Mouse (Mus musculus) embryonic fibroblast, embryonic 13.5 days (primary cell): ENCODE results near the gene Lmtk2. TPM values are rescaled to one million over a fixed set of nuclear protein-coding genes. Genes with fewer than 3 reads are reported as not detected.

Experiments
- H3K27ac ChIP-seq: 2 replicates; pipeline ENCODE4 v1.5.1; 2012; ENCODE audit warnings: low read length, control low read depth, inconsistent platforms; ENCODE audit not compliant: insufficient read depth
- H3K4me1 ChIP-seq: 2 replicates; pipeline ENCODE4 v1.6.1; 2011; ENCODE audit warnings: low read length; ENCODE audit not compliant: control insufficient read depth, insufficient read depth
- H3K4me3 ChIP-seq: 2 replicates; pipeline ENCODE4 v1.5.1; 2011; ENCODE audit warnings: mild to moderate bottlenecking, control low read depth, low read length; ENCODE audit not compliant: insufficient read depth
- CTCF ChIP-seq: IDR thresholded peaks from 2 replicates; pipeline ENCODE4 v1.5.1; 2011; ENCODE audit warnings: mild to moderate bottlenecking, control low read depth, low read length, moderate library complexity, borderline replicate concordance; ENCODE audit not compliant: insufficient read depth
- POLR2A ChIP-seq: IDR thresholded peaks from 2 replicates; pipeline ENCODE4 v1.6.1; 2011; ENCODE audit warnings: low read depth, mild to moderate bottlenecking, control low read depth, low read length, moderate library complexity
- polyA plus RNA-seq: library from polyadenylated mRNA; stranded (reverse); fragments of >200 nt; gene quantifications from 2 replicates; pipeline ENCODE4 v1.2.4, GENCODE M21; 2011; ENCODE audit warnings: low read depth; ENCODE audit not compliant: missing spikeins, insufficient read length

The Lmtk2 gene
- polyA plus RNA-seq, 1 experiment, result 10.4 TPM

DNA sequence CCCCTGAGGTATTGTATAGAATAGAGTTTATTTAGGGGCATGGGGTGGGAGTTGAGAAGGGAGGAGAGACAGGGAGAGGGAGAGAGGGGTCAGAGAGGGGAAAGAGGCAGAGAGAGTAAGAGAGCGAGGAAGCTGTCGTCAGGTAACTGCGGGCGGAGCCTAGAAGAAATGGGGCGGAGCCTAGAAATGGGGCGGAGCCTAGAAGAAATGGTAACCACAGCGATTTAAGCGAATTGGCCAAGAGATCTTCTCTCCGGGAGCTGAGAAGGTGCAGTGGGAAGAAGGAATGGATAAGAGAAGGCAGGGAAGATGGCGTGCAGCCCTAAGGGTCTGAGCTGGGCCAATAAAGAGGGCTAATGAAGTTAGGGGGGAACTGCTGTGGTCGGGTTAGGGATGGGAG, 126.0 kb downstream of the Lmtk2 start:
- H3K27ac ChIP-seq, result no peak overlapping the region
- TF ChIP-seq CTCF (no peak), POLR2A (no peak)
- H3K4me3 ChIP-seq, result no peak overlapping the region
- no peaks in the 10 kb centered on the region for H3K4me1 ChIP-seq

DNA sequence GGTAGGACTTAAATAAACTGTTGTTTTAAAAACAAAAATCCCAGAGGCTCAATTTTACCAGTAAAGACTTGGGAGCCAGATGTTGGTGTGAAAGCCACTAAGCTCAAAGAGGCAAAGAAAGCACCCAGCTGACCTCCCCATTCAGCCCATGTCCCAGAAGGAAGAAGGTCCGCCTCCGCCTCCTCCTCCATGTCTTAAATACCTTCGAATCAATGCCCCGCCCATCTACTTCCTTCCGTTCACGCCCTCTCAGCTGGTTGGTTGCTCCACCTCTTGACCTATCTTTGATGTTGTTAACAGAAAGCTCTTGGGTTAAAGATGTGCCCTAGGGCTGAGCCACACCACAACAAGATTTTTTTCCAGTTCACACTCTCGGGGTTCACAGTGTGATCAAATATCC, 130.0 kb downstream of the Lmtk2 start:
- Histone ChIP-seq H3K4me1 (no peaks in the 10 kb centered on the region), H3K4me3 (no peak overlapping the region), H3K27ac (no peak overlapping the region)
- TF ChIP-seq POLR2A, result no peak
- TF ChIP-seq CTCF, result no peak

DNA sequence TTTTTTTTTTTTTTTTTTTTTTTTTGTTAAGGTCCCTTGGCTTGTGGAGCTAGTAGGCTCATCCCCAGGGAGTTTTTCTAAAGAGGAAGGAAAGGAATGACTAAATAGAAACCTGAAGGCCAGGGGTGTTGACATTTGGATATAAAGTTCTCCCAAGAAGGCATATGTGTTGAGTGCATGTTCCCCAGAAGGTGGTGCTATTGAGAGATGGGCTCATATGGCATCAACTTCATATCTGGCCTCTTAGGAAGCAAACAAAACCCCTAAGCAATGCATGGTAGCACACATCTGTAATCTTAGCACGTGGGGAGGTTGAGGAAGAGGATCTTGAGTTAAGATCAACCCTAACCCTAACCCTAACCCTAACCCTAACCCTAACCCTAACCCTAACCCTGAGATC, 131.2 kb downstream of the Lmtk2 start:
- Histone ChIP-seq H3K4me3 (no peak overlapping the region), H3K27ac (no peak overlapping the region), H3K4me1 (no peaks in the 10 kb centered on the region)
- TF ChIP-seq POLR2A, result no peak
- TF ChIP-seq CTCF, result no peak

DNA sequence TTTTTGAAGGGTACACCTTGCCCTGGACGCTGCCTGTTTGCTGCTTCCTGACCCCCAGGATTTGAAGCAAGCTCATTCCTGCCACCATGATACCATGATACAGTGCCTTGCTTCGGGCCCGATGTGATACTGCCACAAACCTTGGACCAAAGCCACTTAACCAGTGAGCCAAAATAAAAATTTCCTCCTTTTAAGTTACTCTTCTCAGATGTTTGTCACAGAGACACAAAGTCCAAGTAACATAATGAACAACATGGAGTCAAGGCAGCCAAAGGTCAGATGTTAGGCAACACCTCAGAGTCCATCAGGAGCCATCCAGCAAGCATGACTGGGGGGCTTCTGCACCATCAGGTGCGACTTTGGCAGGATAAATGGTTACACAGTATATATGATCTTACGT, 132.3 kb downstream of the Lmtk2 start:
- TF ChIP-seq POLR2A (no peak), CTCF (no peak)
- Histone ChIP-seq H3K4me1 (no peaks in the 10 kb centered on the region), H3K27ac (no peak overlapping the region), H3K4me3 (no peak overlapping the region)

DNA sequence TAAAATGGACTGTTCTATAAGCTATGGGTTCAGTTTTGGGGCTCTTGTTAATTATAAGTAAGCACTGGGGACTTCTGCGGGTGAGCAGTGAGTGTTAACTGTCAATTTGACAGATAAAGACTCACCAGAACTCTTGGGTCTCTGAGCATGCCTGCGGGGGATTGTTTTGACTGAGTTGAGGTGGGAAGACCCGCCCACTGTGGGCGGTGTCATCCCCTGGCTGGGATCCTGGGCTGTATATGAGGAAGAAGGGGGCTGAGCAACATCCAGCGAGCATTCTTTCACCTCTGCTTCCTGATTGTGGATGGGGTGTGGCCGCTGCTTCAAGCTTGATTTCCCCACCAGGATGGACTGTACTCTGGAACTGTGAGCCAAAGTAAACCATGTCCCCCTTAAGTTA, 134.0 kb downstream of the Lmtk2 start:
- TF ChIP-seq POLR2A, result no peak
- TF ChIP-seq CTCF, result no peak
- Histone ChIP-seq H3K27ac (no peak overlapping the region), H3K4me1 (no peaks in the 10 kb centered on the region), H3K4me3 (no peak overlapping the region)

DNA sequence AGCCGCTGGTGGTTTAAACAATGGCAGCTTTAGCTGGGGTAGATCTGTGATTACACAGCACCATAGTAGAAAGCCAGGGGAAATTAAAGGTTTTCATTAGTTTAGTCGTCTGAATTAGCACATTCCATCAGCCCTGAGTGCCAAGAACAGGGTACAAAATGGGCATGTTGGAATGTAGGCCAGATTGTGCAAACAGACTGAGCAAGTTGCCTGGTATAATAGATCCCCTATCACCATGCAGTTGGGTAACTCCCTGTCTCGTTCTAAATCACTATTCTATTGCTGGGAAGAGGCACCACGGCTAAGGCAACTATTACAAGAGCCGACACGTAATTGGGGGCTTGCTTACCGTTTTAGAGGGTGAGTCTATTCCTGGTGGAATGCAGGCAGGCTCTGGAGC, 134.5 kb downstream of the Lmtk2 start:
- Histone ChIP-seq H3K4me1 (no peaks in the 10 kb centered on the region), H3K4me3 (no peak overlapping the region), H3K27ac (no peak overlapping the region)
- TF ChIP-seq POLR2A, result no peak
- no peak for TF ChIP-seq CTCF

Other genes with a start within 250 kb of the Lmtk2 start
- not detected in 2 replicates for gene Ankrd61, start 202.8 kb upstream of the Lmtk2 start, polyA plus RNA-seq
- 94.0 and 102 TPM in 2 replicates for gene Aimp2, start 190.6 kb upstream of the Lmtk2 start, polyA plus RNA-seq
- 13.1 and 19.5 TPM in 2 replicates for gene Pms2, start 190.5 kb upstream of the Lmtk2 start, polyA plus RNA-seq
- gene Gm42421, start 172.3 kb upstream of the Lmtk2 start, polyA plus RNA-seq, result 1.2 TPM in 1 of 2 replicates, not detected in the other
- 0.77 TPM in 1 of 2 replicates, not detected in the other for gene Rsph10b, start 167.4 kb upstream of the Lmtk2 start, polyA plus RNA-seq
- 66.5 and 69.6 TPM in 2 replicates for gene Ccz1, start 85.6 kb upstream of the Lmtk2 start, polyA plus RNA-seq
- gene Ocm, start 73.8 kb upstream of the Lmtk2 start, polyA plus RNA-seq, result not detected in 2 replicates
- not detected in 2 replicates for gene Bhlha15, start 89.8 kb downstream of the Lmtk2 start, polyA plus RNA-seq
- gene Tecpr1, start 123.2 kb downstream of the Lmtk2 start, polyA plus RNA-seq, result 15.1 and 15.7 TPM in 2 replicates
- 90.6 and 104 TPM in 2 replicates for gene Bri3, start 144.0 kb downstream of the Lmtk2 start, polyA plus RNA-seq